Mouse (Mus musculus) cerebellum, adult 2 months (tissue): ENCODE measurements around the gene Gm42906.

ENCODE experiments used
- CTCF ChIP-seq: fragments of 200-500 bp; IDR thresholded peaks from 2 replicates; pipeline ENCODE4 v1.5.1; 2011; ENCODE audit warnings: low read depth, mild to moderate bottlenecking, control low read depth, low read length, moderate library complexity, borderline replicate concordance; ENCODE audit not compliant: insufficient read depth
- POLR2A ChIP-seq: fragments of 200-500 bp; IDR thresholded peaks from 2 replicates; pipeline ENCODE4 v1.6.1; 2011; ENCODE audit warnings: low read length, control low read depth, borderline replicate concordance; ENCODE audit not compliant: insufficient read depth

- TF ChIP-seq CTCF = no peak
- no peak for TF ChIP-seq POLR2A
These were observed 175.8 kb downstream of the Gm42906 start for GRCm38 (mm10) chr5:151252213-151252612.
